Mouse (Mus musculus): Measurements from ENCODE around the gene Hk1.
A peak's percentile ranks its signal among the peaks of the same experiment; 100 is the strongest.

Gene Hk1

GRCm38 (mm10) chr10:62379808-62380207 is at the start of gene Hk1:
Hk1 (minus strand) TSS chr10:62379908.
- no peak for DNase-seq

GRCm38 (mm10) chr10:62425081-62425871 is 45.6 kb upstream of the Hk1 start:
- no peak for DNase-seq

- DNase-seq, result peak; percentile 30
These were observed 42.5 kb upstream of the Hk1 start, which contains the start of gene Hkdc1 for GRCm38 (mm10) chr10:62422255-62422654. Hkdc1 (minus strand) TSS chr10:62422491.

GRCm38 (mm10) chr10:62421127-62421526 is 41.4 kb upstream of the Hk1 start:
- no peak for DNase-seq

GRCm38 (mm10) chr10:62420399-62420798 is 40.7 kb upstream of the Hk1 start:
- DNase-seq, result no peak

GRCm38 (mm10) chr10:62419422-62419821 is 39.7 kb upstream of the Hk1 start:
- no peak for DNase-seq

- no peak for DNase-seq
These were observed 39.2 kb upstream of the Hk1 start for GRCm38 (mm10) chr10:62418831-62419356.

- no peak for DNase-seq
These were observed 33.9 kb upstream of the Hk1 start for GRCm38 (mm10) chr10:62413606-62413982.

- peak; percentile 48 for DNase-seq
These were observed 33.3 kb upstream of the Hk1 start for GRCm38 (mm10) chr10:62412906-62413605.

GRCm38 (mm10) chr10:62411431-62412410 is 32.0 kb upstream of the Hk1 start:
- DNase-seq, result no peak

- peak; percentile 67 for DNase-seq
These were observed 31.2 kb upstream of the Hk1 start for GRCm38 (mm10) chr10:62410943-62411342.

- DNase-seq, result no peak
These were observed 25.2 kb upstream of the Hk1 start for GRCm38 (mm10) chr10:62404901-62405300.

GRCm38 (mm10) chr10:62401641-62402111 is 22.0 kb upstream of the Hk1 start:
- no peak for DNase-seq

- DNase-seq, result no peak
These were observed 3.3 kb upstream of the Hk1 start for GRCm38 (mm10) chr10:62383011-62383410.

- peak; percentile 8 for DNase-seq
These were observed 1.2 kb upstream of the Hk1 start for GRCm38 (mm10) chr10:62380936-62381335.

GRCm38 (mm10) chr10:62358827-62359226 is 20.9 kb downstream of the Hk1 start:
- no peak for DNase-seq

GRCm38 (mm10) chr10:62356105-62356730 is 23.5 kb downstream of the Hk1 start:
- no peak for DNase-seq

- no peak for DNase-seq
These were observed 34.6 kb downstream of the Hk1 start for GRCm38 (mm10) chr10:62345147-62345546.

GRCm38 (mm10) chr10:62344004-62344752 is 35.5 kb downstream of the Hk1 start:
- DNase-seq, result no peak

GRCm38 (mm10) chr10:62342512-62342911 is 37.2 kb downstream of the Hk1 start:
- no peak for DNase-seq

- DNase-seq, result no peak
These were observed 37.8 kb downstream of the Hk1 start for GRCm38 (mm10) chr10:62341956-62342355.

Measured in kidney, adult 9 months (tissue).